Mouse (Mus musculus) C2C12 (cell line): ENCODE results near the gene Rabep2.

Experiments used
- CEBPB ChIP-seq: IDR thresholded peaks from one replicate; pipeline ENCODE4 v1.6.1; 2011; ENCODE audit warnings: low read depth, mild to moderate bottlenecking, control low read depth, moderate library complexity
- CTCF ChIP-seq: IDR thresholded peaks from one replicate; pipeline ENCODE4 v1.5.1; 2011; ENCODE audit not compliant: control insufficient read depth, insufficient read depth, insufficient read length
- FOSL1 ChIP-seq: IDR thresholded peaks from one replicate; pipeline ENCODE4 v1.8.0; 2011; ENCODE audit warnings: mild to moderate bottlenecking, low read length; ENCODE audit not compliant: poor library complexity, insufficient read depth, severe bottlenecking
- MAX ChIP-seq: IDR thresholded peaks from one replicate; pipeline ENCODE4 v1.6.1; 2011; ENCODE audit warnings: mild to moderate bottlenecking, control low read depth
- MYOD1 ChIP-seq: IDR thresholded peaks from one replicate; pipeline ENCODE4 v1.6.1; 2011; ENCODE audit warnings: low read depth; ENCODE audit not compliant: control insufficient read depth, insufficient read length
- MYOG ChIP-seq: IDR thresholded peaks from one replicate; pipeline ENCODE4 v1.6.1; 2011; ENCODE audit not compliant: control insufficient read depth, insufficient read length; ENCODE audit errors: extremely low read depth
- USF1 ChIP-seq: IDR thresholded peaks from one replicate; pipeline ENCODE4 v1.6.1; 2011; ENCODE audit warnings: low read depth, mild to moderate bottlenecking, control low read depth, moderate library complexity

DNA sequence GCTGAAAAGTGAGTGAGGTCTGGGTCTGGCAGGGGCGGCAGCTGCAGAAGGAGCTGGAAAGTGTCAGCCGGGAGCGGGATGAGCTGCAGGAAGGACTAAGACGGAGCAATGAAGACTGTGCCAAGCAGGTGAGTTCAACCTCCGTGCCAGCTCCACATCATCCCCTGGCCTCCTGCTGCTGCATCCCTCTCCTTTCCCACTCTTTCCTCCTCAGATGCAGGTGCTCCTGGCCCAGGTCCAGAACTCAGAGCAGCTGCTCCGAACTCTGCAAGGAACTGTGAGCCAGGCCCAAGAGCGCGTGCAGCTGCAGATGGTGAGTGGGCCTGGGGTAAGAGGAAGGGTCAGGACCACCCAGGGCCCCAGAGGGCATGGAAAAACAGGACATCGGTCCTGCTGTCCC is 11.6 kb downstream of the Rabep2 start:
- TF ChIP-seq CTCF, result no peak
- no peak for TF ChIP-seq MAX
- TF ChIP-seq CEBPB, result no peak
- no peak for TF ChIP-seq USF1
- no peak for TF ChIP-seq MYOG
- no peak for TF ChIP-seq MYOD1
- TF ChIP-seq FOSL1, result no peak
